Mouse (Mus musculus) adrenal gland, adult (tissue): ENCODE data around the gene Napepld.
A peak's percentile ranks its signal among the peaks of the same experiment; 100 is the strongest.

Experiments
- DNase-seq, 2 experiments: peaks; one replicate each; pipeline ENCODE4 v3.0.0; 2022 to 2023; ENCODE audit warnings: low spot score in 1 of 2; ENCODE audit not compliant: inconsistent age in 2 of 2

The Napepld gene

GRCm38 (mm10) chr5:21701351-21702008, at the start of gene Napepld:
Napepld (minus strand) TSS chr5:21701396.
- peak; percentile 100 for DNase-seq

DNA sequence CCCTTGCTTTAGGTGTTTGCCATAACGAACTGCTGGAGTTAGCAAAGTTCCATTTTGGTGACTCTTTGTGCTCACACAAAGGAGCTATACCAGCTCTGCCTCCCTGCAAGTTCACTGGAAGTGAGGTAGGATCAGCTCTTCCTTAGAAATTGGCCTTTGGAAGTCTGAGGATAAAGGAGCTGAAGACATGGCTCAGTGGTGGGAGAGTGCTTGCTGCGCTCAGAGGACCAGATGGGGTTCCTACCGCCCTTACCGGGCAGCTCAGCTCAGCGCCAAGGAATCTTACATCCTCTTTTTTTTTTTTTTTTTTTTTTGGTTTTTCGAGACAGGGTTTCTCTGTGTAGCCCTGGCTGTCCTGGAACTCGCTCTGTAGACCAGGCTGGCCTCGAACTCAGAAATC, 44.8 kb upstream of the Napepld start:
- DNase-seq = no peak

- DNase-seq = no peak
These were observed 43.5 kb upstream of the Napepld start for GRCm38 (mm10) chr5:21744651-21745050.

DNA sequence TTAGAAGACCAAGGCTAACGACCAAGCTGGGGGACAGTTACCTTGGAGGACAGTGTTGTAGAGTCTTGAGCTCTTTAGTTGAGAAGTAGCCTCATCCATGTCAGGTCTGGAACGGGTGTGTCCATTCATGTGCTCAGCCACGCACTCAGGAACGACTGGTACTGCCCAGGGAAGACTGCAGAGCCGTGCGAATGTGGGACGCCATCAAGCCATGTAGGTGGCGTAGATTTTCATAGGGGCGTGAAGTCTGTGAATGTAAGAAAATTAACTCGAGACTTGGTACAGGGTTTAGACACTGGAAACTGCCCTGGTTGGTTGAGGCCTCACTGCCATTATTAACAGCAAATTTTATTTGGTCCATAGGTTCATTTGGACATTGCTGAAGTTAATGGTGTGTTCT, 42.4 kb upstream of the Napepld start:
- DNase-seq = no peak

GRCm38 (mm10) chr5:21739881-21740280, 38.7 kb upstream of the Napepld start:
- DNase-seq = no peak

DNA sequence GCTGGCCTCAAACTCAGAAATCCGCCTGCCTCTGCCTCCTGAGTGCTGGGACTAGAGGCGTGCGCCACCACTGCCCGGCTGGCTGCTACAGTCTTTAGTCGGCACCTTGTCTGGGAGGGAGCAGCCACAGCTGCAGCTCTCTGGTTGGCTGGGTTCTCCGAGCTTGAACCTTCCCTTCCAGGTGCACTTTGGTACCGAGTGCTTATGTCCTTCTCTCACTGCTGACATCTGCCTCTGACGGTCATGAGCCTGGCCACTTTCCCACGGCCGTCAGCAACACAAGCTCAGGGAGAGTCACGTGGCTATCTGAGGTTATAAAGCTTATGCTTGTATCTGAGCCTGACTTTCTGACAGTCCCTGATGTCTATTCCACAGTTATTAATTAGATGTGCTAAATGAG, 37.9 kb upstream of the Napepld start:
- no peak for DNase-seq

DNA sequence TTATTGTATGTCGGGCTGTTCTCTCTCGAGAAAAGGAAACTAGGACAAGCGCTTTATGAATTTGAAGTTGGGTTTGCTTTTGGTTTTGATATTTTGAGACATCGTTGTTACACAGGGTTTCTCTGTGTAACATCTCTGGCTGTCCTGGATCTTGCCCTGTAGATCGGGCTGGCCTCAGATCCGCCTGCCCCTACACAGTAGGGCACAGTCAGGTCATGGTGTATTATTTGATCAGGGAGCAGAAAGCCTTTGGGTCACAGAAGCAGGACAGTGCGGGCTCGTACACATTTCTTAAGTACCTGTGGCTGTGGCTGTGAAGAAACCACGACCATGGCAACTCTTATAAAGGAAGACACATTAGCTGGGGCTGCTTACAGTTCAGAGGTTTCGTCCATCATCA, 36.4 kb upstream of the Napepld start:
- DNase-seq = peak in 1 of 2 experiments; percentile 45

- peak; percentile 88 to 97 for DNase-seq
These were observed 35.9 kb upstream of the Napepld start, which contains the start of gene Pmpcb for GRCm38 (mm10) chr5:21736956-21737585. Pmpcb (plus strand) TSS chr5:21737141.

GRCm38 (mm10) chr5:21736046-21736445, 34.9 kb upstream of the Napepld start:
- DNase-seq = peak in 1 of 2 experiments; percentile 36

GRCm38 (mm10) chr5:21735584-21735983, 34.4 kb upstream of the Napepld start:
- DNase-seq = peak; percentile 85 to 93

DNA sequence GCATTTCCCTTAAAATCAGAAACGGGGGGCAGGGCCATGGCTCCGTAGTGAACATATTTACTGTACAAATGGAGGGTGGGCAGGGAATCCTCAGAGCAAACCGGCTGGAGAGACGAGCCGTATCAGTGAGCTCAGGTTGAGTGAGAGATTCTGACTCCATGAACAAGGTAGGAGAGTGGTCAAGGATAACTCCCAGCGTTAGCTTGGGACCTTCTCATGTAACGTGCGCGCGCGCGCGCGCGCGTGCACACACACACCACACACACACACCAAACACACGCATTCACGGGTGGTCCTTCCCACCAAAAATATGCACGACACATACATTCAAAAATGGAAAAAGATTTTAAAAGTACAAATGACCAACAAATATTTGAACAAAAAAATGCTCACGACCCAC, 33.9 kb upstream of the Napepld start:
- DNase-seq = peak in 1 of 2 experiments; percentile 49

- DNase-seq = peak; percentile 88 to 95
These were observed 31.7 kb upstream of the Napepld start for GRCm38 (mm10) chr5:21732930-21733329.

- DNase-seq = peak in 1 of 2 experiments; percentile 64
These were observed 31.1 kb upstream of the Napepld start for GRCm38 (mm10) chr5:21732177-21732911.

DNA sequence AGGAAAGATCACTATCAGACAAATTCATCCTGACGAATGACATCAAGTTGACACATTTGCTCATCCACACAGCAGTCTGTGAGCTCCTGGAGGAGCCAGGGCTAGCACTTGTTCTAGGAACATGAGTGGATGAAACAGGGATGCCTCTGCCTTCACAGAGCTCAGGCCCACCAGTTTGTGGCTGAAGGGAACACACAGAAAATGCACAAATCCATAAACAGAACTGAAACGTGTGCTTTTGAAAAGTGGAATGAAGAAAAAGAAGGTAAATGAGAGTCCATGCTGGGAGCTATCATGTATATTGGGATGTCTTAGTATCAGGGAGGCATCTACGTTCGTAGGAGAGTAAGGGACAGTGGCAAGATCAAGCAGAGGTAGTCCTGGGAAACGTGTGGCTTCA, 27.9 kb upstream of the Napepld start:
- peak in 1 of 2 experiments; percentile 0 for DNase-seq

DNA sequence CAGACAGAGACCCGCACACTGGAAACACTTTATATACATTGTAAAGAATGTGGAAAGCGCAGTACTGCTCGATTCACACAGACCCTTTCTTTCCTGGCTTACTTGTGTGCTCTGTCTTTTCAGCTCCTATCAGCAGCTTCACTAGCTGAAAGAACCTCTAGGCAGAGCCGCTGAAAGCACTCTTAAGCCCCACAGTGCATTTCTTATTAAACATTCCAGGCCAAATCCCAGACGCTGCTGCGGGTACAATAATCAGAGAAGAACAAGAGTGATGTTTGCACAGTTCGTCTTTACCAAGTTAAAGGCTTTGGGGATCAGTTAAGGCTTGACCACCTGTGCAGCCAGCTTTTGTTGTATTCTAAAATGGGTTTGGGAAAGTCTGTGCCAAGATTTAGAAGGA, 23.7 kb upstream of the Napepld start:
- no peak for DNase-seq

GRCm38 (mm10) chr5:21724427-21724826, 23.2 kb upstream of the Napepld start:
- no peak for DNase-seq

DNA sequence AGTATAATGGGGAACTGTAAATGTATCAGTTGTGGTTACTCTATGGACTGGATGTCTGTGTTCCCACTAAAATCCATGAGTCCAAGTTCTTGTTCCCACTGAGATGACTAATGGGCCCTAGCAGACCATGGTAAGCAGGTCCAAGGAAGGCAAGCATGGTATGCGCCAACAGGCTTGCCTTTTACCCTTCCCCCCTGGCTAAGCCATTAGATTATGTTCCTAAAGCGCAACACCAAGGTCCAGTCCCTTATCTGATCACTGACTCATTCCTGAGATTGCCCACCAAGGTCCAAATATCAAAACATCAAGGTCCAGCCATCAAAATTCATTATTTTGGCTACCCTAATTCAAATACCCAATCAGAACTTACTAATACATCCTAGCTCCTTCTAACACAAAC, 18.0 kb upstream of the Napepld start:
- DNase-seq = peak; percentile 70 to 83

DNA sequence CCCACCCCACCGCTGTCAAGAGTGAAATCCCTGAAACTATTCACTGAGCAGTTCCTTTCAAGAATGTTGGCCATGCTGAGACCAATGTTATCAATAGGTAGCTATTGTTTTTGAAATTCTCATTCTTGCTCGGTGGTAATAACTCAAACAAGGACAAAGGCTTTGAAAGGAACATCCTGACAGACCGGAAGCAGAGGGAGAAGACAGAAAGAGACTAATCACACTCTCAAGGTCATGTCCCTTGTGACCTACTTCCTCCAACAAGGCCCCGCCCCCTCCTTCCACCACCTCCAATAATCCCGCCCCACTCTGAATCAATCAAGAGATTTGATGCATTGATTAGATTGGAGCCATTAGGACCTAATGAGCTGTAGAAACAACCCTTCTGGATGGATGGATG, 17.4 kb upstream of the Napepld start:
- no peak for DNase-seq

- DNase-seq = no peak
These were observed 16.0 kb upstream of the Napepld start for GRCm38 (mm10) chr5:21717165-21717715.

GRCm38 (mm10) chr5:21714447-21714846, 13.3 kb upstream of the Napepld start:
- DNase-seq = no peak

- DNase-seq = peak; percentile 43 to 76
These were observed 11.0 kb upstream of the Napepld start for GRCm38 (mm10) chr5:21712127-21712715.
